Mouse (Mus musculus): ENCODE results near the gene Gm28778.
A peak's percentile ranks its signal among the peaks of the same experiment; 100 is the strongest.
"Not testable (repeated sequence)": the region's sequence is repeated elsewhere in the genome, so short reads cannot be mapped to it uniquely, and the experiment has no call there.

Gm28778 gene

GRCm38 (mm10) chr1:53296581-53297383 lies at the start of gene Gm28778, which contains the start of the genes Pms1 and Ormdl1:
Gm28778 (plus strand) TSS chr1:53297111.
Pms1 (minus strand) TSS chr1:53297018.
Ormdl1 (plus strand) TSS chr1:53297095.
- DNase-seq (ENCODE audit: low spot score): peak; percentile 93

- DNase-seq (ENCODE audit: low spot score): not testable (repeated sequence)
Observed at GRCm38 (mm10) chr1:53264958-53265612, 31.8 kb upstream of the Gm28778 start.

GRCm38 (mm10) chr1:53269901-53270300 lies 27.0 kb upstream of the Gm28778 start:
- no peak for DNase-seq (ENCODE audit: low spot score)

- DNase-seq (ENCODE audit: low spot score): peak; percentile 45
Observed at GRCm38 (mm10) chr1:53272646-53273045, 24.3 kb upstream of the Gm28778 start.

GRCm38 (mm10) chr1:53291197-53291596 lies 5.7 kb upstream of the Gm28778 start:
- DNase-seq (ENCODE audit: low spot score): no peak

GRCm38 (mm10) chr1:53300506-53300905 lies 3.6 kb downstream of the Gm28778 start:
- DNase-seq (ENCODE audit: low spot score): no peak

GRCm38 (mm10) chr1:53312989-53313967 lies 16.4 kb downstream of the Gm28778 start, which contains the start of gene Osgepl1:
Osgepl1 (plus strand) TSS chr1:53313624.
- peak; percentile 87 for DNase-seq (ENCODE audit: low spot score)

- no peak for DNase-seq (ENCODE audit: low spot score)
Observed at GRCm38 (mm10) chr1:53321662-53322344, 24.9 kb downstream of the Gm28778 start.

- DNase-seq (ENCODE audit: low spot score): no peak
Observed at GRCm38 (mm10) chr1:53323254-53323653, 26.3 kb downstream of the Gm28778 start.

GRCm38 (mm10) chr1:53324277-53324676 lies 27.4 kb downstream of the Gm28778 start:
- DNase-seq (ENCODE audit: low spot score): no peak

- DNase-seq (ENCODE audit: low spot score): no peak
Observed at GRCm38 (mm10) chr1:53324827-53325494, 28.1 kb downstream of the Gm28778 start.

GRCm38 (mm10) chr1:53333527-53333926 lies 36.6 kb downstream of the Gm28778 start:
- not testable (repeated sequence) for DNase-seq (ENCODE audit: low spot score)

- DNase-seq (ENCODE audit: low spot score): no peak
Observed at GRCm38 (mm10) chr1:53335465-53335864, 38.6 kb downstream of the Gm28778 start.

GRCm38 (mm10) chr1:53337403-53337802 lies 40.5 kb downstream of the Gm28778 start:
- DNase-seq (ENCODE audit: low spot score): not testable (repeated sequence)

- no peak for DNase-seq (ENCODE audit: low spot score)
Observed at GRCm38 (mm10) chr1:53341071-53341470, 44.2 kb downstream of the Gm28778 start.

GRCm38 (mm10) chr1:53352327-53353261 lies 55.7 kb downstream of the Gm28778 start, which contains the start of the genes Asdurf, Gm28551 and Asnsd1:
Asdurf (minus strand) TSS chr1:53352619.
Gm28551 (minus strand) TSS chr1:53352667.
Asnsd1 (minus strand) TSS chr1:53352752.
- DNase-seq (ENCODE audit: low spot score): peak; percentile 97

GRCm38 (mm10) chr1:53358988-53359387 lies 62.1 kb downstream of the Gm28778 start:
- DNase-seq (ENCODE audit: low spot score): no peak
